Mouse (Mus musculus): ENCODE data around the gene Cyp4f13. TPM values are rescaled to one million over a fixed set of nuclear protein-coding genes. Genes with fewer than 3 reads are reported as not detected.
A peak's percentile ranks its signal among the peaks of the same experiment; 100 is the strongest.

Gene Cyp4f13
- polyA plus RNA-seq, 1 experiment from 2014 or later = 20.8 TPM

DNA sequence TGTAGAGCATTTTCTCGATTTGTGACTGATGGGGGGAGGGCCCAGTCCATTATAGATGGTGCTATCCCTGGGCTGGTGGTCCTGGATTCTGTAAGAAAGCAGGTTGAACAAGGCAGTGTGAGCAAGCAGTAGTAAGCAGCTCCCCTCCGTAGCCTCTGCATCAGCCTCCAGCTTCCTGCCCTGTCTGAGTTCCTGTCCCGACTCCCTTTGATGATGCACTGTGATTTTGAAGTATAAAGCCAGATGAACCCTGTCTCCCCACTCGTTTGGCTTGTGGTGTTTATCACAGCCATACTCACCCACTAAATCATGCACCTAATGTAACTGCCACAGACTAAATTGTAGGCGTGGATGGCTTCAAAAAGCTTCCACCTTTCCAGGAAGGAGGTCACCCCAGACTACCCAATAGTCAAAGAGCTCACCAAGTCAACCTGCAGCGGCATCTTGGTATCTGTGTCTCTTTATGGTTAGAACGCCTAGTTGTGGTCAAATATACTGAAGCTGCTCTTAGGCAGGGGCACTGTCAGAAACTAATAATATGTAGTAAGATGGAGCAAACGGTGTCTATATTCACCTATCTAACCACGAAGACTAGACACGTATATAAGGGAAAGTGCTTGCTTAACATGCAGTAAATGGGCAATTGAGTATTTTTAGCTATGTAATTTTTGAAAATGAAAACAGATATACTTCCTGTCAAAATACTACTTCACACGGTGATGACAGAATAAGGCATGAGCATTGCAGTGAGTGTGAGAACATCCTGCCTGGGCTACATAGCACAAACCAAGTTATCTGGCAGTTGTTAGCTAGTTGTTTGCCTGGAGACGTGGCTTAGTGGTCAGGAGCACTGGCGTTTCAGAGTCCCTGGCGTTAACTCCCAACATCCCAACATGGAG lies 66.6 kb downstream of the Cyp4f13 start:
- no peak for DNase-seq (ENCODE audit: low spot score)
- no peak for ATAC-seq
- TF ChIP-seq EP300 (IDR thresholded peaks at IDR 0.05) (no peak), CTCF (IDR thresholded peaks at IDR 0.05) (no peak)
- Histone ChIP-seq H3K4me3 (ENCODE audit: low read depth, low read length) (no peak overlapping the region), H3K27ac (ENCODE audit: low read length) (no peak overlapping the region), H3K4me1 (ENCODE audit: insufficient read depth, low read depth, low read length) (no peaks in the 10 kb centered on the region; the same call in 1 of the 2 replicates), H3K36me3 (ENCODE audit: insufficient read depth, low read length) (peaks cover 12% of the 10 kb centered on the region; the same call in 1 of the 2 replicates), H3K9ac (replicated peaks; ENCODE audit: low read depth) (no peak overlapping the region), H3K9me3 (ENCODE audit: low read length) (no peaks in the 10 kb centered on the region), H3K27me3 (replicated peaks; ENCODE audit: insufficient read depth, low read length) (no peaks in the 10 kb centered on the region), H3K4me2 (replicated peaks; ENCODE audit: low read depth, low read length) (no peak overlapping the region)
- WGBS = 87% methylated on average over 14 of the region's 14 CpGs

GRCm38 (mm10) chr17:32878773-32879172 lies 68.4 kb downstream of the Cyp4f13 start:
- no peak for DNase-seq (ENCODE audit: low spot score)
- TF ChIP-seq CTCF (IDR thresholded peaks at IDR 0.05) (no peak), EP300 (IDR thresholded peaks at IDR 0.05) (no peak)
- Histone ChIP-seq H3K9me3 (ENCODE audit: low read length) (no peaks in the 10 kb centered on the region), H3K36me3 (ENCODE audit: insufficient read depth, low read length) (peaks cover 9% of the 10 kb centered on the region; the same call in 1 of the 2 replicates), H3K4me3 (ENCODE audit: low read depth, low read length) (no peak overlapping the region), H3K9ac (replicated peaks; ENCODE audit: low read depth) (no peak overlapping the region), H3K4me1 (ENCODE audit: insufficient read depth, low read depth, low read length) (no peaks in the 10 kb centered on the region; the same call in 1 of the 2 replicates), H3K27me3 (replicated peaks; ENCODE audit: insufficient read depth, low read length) (no peaks in the 10 kb centered on the region), H3K4me2 (replicated peaks; ENCODE audit: low read depth, low read length) (no peak overlapping the region), H3K27ac (ENCODE audit: low read length) (no peak overlapping the region)
- no peak for ATAC-seq
- WGBS = 85% methylated on average over 11 of the region's 11 CpGs

GRCm38 (mm10) chr17:32877471-32878171 lies 69.6 kb downstream of the Cyp4f13 start:
- no peaks in the 10 kb centered on the region for H3K27me3 ChIP-seq (replicated peaks; ENCODE audit: insufficient read depth, low read length)
- no peaks in the 10 kb centered on the region for H3K9me3 ChIP-seq (ENCODE audit: low read length)
- H3K27ac ChIP-seq (ENCODE audit: low read length) = no peak overlapping the region
- peak; percentile 35 for DNase-seq (ENCODE audit: low spot score)
- 3% methylated on average over 22 of the region's 22 CpGs for WGBS
- H3K4me1 ChIP-seq (ENCODE audit: insufficient read depth, low read depth, low read length) = no peaks in the 10 kb centered on the region; the same call in 1 of the 2 replicates
- H3K36me3 ChIP-seq (ENCODE audit: insufficient read depth, low read length) = no peaks in the 10 kb centered on the region
- peak overlapping the region; percentile 25 for H3K4me2 ChIP-seq (replicated peaks; ENCODE audit: low read depth, low read length)
- no peak for ATAC-seq
- H3K9ac ChIP-seq (replicated peaks; ENCODE audit: low read depth) = no peak overlapping the region
- H3K4me3 ChIP-seq (ENCODE audit: low read depth, low read length) = no peak overlapping the region
- TF ChIP-seq EP300 (IDR thresholded peaks at IDR 0.05) (no peak), CTCF (IDR thresholded peaks at IDR 0.05) (no peak)

Other genes with a start within 250 kb of the Cyp4f13 start
- 18.9 and 21.5 TPM in 2 replicates for gene Zfp871, start 159.1 kb downstream of the Cyp4f13 start, polyA plus RNA-seq (2015; fragmentation: Nextera tagmentation; extraction: Ambion mirVana)
- 0.29 and 0.45 TPM in 2 replicates for gene Zfp811, start 137.5 kb downstream of the Cyp4f13 start, polyA plus RNA-seq (2015; fragmentation: Nextera tagmentation; extraction: Ambion mirVana)
- 4.6 and 5.6 TPM in 2 replicates for gene Zfp799, start 117.1 kb downstream of the Cyp4f13 start, polyA plus RNA-seq (2015; fragmentation: Nextera tagmentation; extraction: Ambion mirVana)
- 3.9 and 4.9 TPM in 2 replicates for gene Zfp870, start 55.8 kb downstream of the Cyp4f13 start, polyA plus RNA-seq (2015; fragmentation: Nextera tagmentation; extraction: Ambion mirVana)
- not detected in 2 replicates for gene Cyp4f14, start 30.1 kb downstream of the Cyp4f13 start, polyA plus RNA-seq (2015; fragmentation: Nextera tagmentation; extraction: Ambion mirVana)
- 7.6 and 7.8 TPM in 2 replicates for gene Zfp472, start 18.4 kb upstream of the Cyp4f13 start, polyA plus RNA-seq (2015; fragmentation: Nextera tagmentation; extraction: Ambion mirVana)
- 7.3 and 8.4 TPM in 2 replicates for gene Zfp952, start 45.7 kb upstream of the Cyp4f13 start, polyA plus RNA-seq (2015; fragmentation: Nextera tagmentation; extraction: Ambion mirVana)
- gene Zfp763, start 86.0 kb upstream of the Cyp4f13 start, polyA plus RNA-seq (2015; fragmentation: Nextera tagmentation; extraction: Ambion mirVana) = 6.9 and 7.6 TPM in 2 replicates
- not detected in 2 replicates for gene 4921501E09Rik, start 120.7 kb upstream of the Cyp4f13 start, polyA plus RNA-seq (2015; fragmentation: Nextera tagmentation; extraction: Ambion mirVana)
- gene Zfp563, start 141.9 kb upstream of the Cyp4f13 start, polyA plus RNA-seq (2015; fragmentation: Nextera tagmentation; extraction: Ambion mirVana) = 6.8 and 7.6 TPM in 2 replicates
- not detected in 2 replicates for gene Morc2b, start 192.3 kb upstream of the Cyp4f13 start, polyA plus RNA-seq (2015; fragmentation: Nextera tagmentation; extraction: Ambion mirVana)
- gene Olfr55, start 221.0 kb upstream of the Cyp4f13 start, polyA plus RNA-seq (2015; fragmentation: Nextera tagmentation; extraction: Ambion mirVana) = not detected in 2 replicates
- not detected in 2 replicates for gene Olfr239, start 243.9 kb upstream of the Cyp4f13 start, polyA plus RNA-seq (2015; fragmentation: Nextera tagmentation; extraction: Ambion mirVana)

Measured in lung, postnatal 0 days (tissue).